Mouse (Mus musculus): ENCODE measurements at regions not wholly inside any gene's neighbourhood (a gene's known extent, or its start where the extent isn't known, plus 50 kb on each side); places are given as distances from the start of the nearest gene placed in this dataset.

DNA sequence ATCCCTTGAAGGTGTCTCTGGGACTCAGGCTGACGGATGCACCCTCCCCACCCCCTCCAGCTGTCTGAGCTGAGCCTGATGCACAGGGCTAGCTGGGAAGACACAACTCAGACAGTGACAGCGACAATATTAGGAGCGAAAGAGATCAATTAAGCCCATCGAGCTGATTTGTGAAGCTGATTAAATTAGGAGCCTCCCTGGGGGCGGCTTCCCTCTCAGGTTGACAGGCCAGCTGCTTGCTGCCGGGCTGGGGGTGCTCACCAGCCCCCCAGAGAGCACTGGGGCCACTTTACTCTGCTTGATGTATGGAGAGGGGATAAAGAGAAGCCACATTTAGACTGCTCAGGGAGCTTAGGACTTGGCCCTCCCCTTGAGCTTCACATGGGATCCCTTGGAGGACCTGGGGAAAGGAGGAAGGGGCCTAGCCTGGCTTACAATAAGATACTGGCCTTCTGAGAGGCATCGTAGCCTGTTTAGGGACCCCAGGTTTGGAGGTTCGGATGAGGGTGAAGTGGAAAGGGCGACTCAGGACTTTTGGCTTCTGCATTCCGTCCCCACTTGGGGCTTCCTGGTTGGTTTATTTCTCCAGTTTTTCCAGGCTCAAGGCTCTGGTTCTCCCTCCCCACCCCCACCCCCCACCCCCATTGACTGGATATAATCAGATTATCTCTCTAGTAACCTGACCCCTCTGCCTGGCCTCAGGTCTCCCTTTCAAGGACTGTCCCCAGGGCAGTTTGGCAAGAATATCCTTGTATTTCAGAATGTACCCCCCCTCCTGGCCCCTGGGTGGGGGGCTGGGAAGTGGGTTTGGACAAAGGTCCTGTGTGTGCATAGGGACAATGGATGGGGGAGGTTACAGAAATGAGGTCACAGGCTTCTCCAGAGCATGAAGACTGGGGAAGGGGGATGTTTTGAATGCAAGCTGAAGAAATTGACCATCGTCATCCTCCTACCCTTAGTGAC lies 283.4 kb downstream of the Rps24 start:
- DNase-seq: no peak

DNA sequence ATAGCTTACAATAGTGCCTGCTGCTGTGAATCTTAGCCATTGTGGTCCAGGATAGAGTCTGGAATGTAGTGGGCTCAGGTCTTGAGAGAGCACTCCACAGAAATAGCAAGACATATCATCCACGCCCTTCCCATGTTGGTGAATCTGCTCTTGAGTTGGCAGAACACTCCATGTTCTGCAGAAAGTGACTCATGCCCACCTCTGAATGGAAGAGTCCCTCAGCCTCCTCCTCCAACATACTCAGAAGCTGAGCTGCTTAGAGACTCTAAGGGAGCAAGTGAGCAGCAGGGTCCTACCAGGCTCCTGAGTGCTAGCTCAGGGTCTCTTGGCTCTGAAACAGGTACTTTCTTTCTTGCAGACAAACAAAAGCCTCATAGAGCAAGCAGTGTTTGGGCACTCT lies 284.7 kb downstream of the Rps24 start:
- no peak for DNase-seq

- no peak for DNase-seq
Measured at GRCm38 (mm10) chr14:24772129-24772528, 285.2 kb downstream of the Rps24 start.

GRCm38 (mm10) chr14:24778748-24779630 lies 292.1 kb downstream of the Rps24 start:
- DNase-seq: peak; percentile 63

- peak; percentile 41 for DNase-seq
Measured at GRCm38 (mm10) chr14:24781674-24782073, 294.7 kb downstream of the Rps24 start.

DNA sequence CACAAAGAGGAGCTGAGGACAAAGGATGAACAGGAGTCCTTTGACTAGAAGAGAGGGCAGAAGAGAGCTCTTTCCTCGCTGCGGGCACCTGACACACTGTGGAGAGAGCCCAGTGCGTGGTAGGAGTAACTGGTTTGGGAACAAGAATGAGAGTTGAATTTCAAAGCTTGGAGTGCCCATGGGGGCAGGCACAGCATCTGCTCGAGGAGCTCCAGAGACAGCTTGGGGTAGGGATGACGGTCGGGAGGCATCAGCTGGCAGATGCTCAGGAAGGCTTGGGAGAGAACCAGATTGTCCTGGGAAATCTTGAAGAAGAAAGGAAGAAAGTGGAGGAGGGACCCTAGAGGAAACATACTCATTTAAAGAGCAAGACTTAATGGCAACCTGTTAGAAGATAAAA lies 297.0 kb downstream of the Rps24 start:
- no peak for DNase-seq

DNA sequence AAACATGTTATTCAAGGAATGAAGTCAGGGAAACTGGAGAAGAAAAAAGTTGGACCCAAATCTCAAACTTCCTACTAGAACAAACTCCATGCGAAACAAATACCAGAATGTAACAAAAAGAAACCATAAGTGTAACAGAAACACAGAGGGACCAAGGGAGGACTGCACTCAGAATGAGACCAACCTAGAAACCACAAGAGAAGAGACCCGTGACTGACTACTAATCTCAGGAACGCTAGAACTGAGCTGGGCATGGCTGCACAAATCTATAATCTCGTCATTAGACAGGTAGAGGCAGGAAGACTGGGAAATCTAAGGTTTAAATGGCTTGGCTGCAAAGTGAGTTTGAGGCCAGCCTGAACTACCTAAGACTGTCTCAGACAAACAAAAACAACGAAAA lies 298.5 kb downstream of the Rps24 start:
- no peak for DNase-seq

DNA sequence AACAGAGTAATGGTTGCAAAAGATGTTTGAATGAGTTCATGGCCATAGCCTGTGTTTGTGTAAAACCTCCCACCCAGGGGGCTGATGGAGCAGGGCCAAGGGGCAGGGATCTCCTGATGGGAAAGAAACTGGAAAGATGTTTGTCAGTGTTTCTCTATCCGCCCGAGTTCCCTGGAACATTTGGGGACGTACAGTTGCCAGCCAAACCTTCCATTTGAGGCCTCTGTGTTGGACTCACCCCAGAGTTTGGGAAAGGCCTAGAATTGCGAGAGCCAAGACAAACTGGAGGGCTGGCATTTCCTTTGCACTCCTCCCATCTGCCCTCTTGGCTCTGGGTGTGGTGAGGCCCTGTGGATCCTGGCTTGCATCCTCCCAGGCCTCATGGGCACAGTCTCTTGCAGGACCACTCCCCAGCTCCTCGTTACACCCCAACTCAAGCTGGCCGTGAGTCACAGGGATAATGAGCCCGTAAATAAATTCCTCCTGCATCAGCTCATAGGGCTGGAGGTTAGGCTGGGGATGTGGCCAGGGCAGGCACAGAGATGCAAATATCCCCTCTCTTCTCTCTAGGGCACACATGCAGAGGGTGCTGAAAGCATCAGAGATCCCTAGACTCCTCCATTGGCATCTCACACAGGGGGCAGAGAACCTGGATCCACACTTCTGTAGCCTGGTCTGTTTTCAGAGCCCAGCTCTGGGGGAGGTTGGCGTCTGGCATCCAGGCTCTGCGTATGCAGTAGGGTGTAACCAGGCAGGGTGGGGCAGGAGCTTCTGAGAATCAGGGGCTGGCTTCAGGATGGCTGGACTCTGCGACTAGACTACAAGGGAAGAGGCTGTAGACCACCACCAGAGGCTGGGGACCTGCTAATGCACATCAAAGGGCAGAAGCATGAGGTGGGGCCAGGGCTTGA lies 306.7 kb downstream of the Rps24 start:
- DNase-seq: no peak

DNA sequence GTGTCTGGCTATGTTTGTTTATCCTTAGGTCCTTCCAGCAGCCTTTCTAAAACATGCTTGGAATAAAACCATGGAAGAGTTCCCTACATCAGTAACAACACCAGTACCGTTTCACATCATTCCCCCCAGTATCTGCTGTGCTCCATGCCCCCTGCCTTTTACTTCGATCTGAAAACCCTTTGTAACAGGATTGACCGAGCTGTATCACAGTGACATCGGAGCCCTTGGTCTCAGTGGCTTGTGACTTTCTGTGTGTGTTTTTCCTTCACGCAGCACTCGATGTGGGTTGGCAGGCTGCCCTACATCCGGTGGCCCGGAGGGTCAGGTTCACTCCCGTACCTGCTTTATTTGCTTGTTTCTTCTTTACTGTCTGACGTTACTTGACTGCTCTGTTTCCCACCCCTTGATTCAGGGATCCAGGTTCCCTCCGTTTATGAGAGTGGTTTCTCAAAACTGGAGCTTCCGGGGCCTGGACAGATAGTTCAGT lies 307.5 kb downstream of the Rps24 start:
- no peak for DNase-seq

DNA sequence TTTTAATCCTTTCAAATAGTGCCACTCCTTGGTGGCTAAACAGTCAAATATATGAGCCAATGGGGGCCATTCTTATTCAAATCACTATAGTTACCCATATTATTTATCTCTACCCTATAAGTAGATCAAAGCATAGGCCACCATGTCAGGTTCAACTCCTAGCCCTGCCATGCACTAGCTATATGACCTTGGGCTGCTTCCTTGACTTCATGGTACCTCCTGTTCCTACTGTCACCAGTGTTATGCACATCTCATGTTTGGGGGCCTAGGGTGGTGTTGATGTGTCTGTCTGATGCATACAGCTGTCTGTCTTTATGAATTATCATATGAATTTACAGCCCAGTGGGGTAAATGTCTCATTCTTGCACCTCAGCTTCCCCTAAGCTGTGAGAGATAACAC lies 310.6 kb downstream of the Rps24 start:
- DNase-seq: no peak

DNA sequence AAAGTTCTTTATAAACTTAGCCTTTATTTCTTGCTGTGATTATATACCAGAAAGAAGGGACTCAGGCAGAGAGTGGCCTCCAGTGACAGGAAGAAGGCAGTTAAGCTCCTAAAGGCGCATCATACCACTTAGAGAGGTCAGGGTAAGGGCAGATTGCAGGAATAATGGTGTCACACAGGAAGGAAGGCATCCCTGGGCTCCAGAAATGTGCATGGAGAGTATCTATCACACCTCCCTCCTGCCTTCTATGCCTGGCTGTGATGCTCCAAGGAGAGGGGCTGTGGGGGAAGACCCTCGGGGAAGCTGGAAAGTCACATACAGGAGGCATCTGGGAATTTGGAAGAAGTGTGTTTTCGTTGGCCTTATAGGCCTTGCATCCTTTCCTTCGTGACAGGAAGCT lies 311.1 kb downstream of the Rps24 start:
- no peak for DNase-seq

DNA sequence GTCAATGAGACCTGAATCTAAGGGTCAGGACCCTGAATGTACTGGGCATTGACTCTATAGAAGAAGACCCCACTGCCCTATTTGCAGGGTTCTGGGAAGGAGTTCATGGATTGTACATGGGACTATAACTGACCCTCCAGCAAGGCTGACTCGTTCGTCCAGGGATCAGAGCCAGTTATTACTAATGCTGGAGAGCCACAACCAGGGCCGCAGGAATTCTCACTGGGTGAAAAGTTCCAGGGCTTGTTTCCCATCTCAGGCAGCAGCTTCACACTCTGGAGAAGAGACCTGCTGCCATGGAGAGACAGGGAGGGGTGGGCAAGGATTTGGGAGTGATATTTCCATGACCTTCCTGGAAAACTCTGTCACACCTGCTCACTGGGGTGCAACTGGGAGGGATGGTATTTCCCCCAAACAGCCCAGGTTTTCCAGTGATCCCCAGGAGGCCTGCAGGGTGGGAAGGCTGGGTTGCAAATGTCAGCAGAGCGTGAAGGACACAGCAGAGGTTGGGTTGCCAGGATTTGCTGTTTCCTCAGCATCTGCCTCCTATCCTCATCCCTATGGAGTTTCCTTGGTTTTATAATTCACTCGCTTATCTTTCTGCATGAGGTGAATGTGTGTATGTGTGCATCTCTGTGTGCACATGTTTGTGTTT lies 316.2 kb downstream of the Rps24 start:
- DNase-seq: no peak

- no peak for DNase-seq
Measured at GRCm38 (mm10) chr14:24807061-24807460, 320.1 kb downstream of the Rps24 start.

DNA sequence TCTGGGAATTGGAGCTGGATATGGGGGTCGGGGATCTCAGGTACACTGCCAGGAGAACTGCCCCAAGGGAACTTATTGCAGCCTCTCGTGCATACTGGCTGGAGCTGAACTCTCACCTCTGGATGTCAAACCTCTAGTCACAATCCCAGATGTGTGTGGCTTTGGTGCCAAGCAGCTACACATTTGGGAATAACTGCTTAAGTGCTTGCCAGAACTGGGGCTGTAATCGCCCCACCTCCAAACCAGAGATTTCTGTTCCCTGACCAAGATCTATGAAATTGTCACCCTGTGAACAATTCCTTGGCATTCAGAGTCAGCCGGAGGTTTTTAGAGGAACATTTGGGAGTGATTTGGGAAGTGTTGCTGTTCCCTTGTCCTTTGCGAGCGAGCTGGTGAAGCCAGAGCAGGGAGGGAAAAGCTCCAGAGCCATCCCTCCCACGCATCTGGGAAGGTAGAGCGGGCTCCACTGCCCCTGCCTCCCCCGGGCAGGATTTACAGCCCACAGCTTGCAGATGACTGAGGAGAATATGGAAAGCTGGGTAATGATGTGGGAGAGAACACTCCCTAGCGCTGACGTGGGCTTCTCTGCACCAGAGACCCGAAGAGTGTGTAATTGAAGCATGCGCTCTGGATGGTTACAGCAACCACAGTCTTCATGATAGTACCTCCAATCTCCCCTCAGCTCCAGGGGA lies 336.1 kb downstream of the Rps24 start:
- DNase-seq: no peak

GRCm38 (mm10) chr14:24824351-24824750 lies 337.4 kb downstream of the Rps24 start:
- no peak for DNase-seq

GRCm38 (mm10) chr14:24825722-24826386 lies 338.9 kb downstream of the Rps24 start:
- no peak for DNase-seq

- DNase-seq: no peak
Measured at GRCm38 (mm10) chr14:24826471-24827337, 339.8 kb downstream of the Rps24 start.

DNA sequence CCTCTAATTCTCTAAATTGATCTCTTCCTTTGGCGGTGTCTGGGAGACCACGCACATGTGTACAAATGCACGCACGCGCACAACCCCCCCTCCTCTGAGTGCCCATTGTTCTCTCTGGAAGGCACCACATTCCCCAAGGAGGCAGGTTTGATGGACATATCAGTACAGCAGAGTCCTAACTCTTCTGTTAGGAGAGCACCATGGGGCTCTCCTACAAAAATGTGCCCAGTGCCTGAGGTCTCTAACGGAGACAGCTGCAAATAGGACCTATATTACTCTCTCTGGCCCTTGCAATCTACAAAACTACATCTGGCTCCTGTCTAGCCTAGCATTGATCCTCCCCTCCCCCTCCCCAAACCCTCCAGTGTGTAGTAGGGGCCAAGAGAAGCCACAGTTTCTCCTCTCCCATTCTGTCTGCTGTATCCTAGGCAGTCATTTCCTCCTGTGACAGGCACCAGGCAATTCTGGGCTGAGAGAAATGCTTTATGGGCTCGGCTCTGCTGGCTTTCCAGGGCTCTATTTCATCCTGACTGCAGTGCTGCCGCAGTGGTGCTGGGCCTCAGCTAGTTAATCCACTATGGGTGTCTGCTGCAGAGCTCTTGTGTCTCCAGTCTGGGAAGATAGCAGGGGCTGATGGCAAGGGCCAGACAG lies 340.6 kb downstream of the Rps24 start:
- no peak for DNase-seq

GRCm38 (mm10) chr14:24829001-24829400 lies 342.1 kb downstream of the Rps24 start:
- no peak for DNase-seq
